Mouse (Mus musculus) brain, embryonic 18.5 days (tissue): ENCODE measurements around the gene Epx.
A peak's percentile ranks its signal among the peaks of the same experiment; 100 is the strongest.
"Not testable (repeated sequence)": the region's sequence is repeated elsewhere in the genome, so short reads cannot be mapped to it uniquely, and the experiment has no call there.

Source experiments
- DNase-seq: peaks from one replicate; pipeline ENCODE4 v3.0.0-alpha.2; 2012; ENCODE audit warnings: low read depth, low spot score

The Epx gene

DNA sequence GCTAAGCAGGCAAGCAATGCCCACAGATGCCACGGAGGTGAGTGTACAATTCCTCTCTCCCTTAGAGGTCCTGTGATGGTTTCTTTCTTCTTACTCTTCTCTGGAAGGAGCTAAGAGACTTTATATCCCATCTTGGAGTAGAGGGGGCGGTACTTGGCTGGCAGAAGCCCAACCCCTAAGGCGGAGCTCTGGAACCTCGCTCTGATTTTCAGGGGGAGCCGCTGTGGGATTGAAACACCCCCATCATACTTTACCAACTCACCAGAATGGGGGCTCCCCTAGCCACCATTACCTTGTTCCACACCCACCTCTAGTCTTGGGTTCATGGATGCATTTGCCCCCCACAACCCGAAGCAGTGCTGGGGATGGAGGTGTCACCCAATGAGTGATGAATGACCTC, at the start of gene Epx:
Epx (minus strand) TSS at position 101 of the 400 bp plus-strand sequence.
- no peak for DNase-seq

GRCm38 (mm10) chr11:87920966-87921365, 45.6 kb upstream of the Epx start, which contains the start of gene Olfr464:
Gene Olfr464 (minus strand): TSS chr11:87920967.
- DNase-seq = no peak

GRCm38 (mm10) chr11:87920301-87920700, 45.0 kb upstream of the Epx start:
- no peak for DNase-seq

- no peak for DNase-seq
Measured at GRCm38 (mm10) chr11:87916005-87916404, 40.7 kb upstream of the Epx start.

- DNase-seq = no peak
Measured at GRCm38 (mm10) chr11:87904331-87904730, 29.0 kb upstream of the Epx start.

GRCm38 (mm10) chr11:87897287-87897686, 22.0 kb upstream of the Epx start, which contains the start of gene Olfr463:
Gene Olfr463 (minus strand): TSS chr11:87897387.
- no peak for DNase-seq

GRCm38 (mm10) chr11:87892168-87892567, 16.8 kb upstream of the Epx start, which contains the start of gene Olfr462:
Gene Olfr462 (minus strand): TSS chr11:87892268.
- DNase-seq = no peak

DNA sequence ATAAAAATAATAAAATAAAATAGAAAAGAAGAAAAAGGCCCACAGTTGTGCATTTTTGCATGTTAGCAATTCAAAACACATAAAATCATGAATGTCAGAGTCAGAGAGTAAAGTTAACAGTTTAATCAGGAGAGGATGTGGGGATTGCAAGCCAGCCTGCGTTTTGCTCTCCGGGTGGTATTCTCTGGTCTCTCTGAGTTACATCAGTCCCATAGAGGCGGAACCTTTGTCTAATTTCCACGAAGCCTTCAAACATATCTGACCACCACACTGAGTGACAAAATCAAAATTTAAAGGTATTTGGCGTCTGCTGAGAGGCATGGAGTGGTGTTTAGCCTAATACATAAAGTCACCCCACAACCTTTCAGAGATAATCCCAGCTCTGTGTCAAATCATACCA, 9.5 kb upstream of the Epx start:
- no peak for DNase-seq

GRCm38 (mm10) chr11:87883493-87883892, 8.2 kb upstream of the Epx start:
- no peak for DNase-seq

DNA sequence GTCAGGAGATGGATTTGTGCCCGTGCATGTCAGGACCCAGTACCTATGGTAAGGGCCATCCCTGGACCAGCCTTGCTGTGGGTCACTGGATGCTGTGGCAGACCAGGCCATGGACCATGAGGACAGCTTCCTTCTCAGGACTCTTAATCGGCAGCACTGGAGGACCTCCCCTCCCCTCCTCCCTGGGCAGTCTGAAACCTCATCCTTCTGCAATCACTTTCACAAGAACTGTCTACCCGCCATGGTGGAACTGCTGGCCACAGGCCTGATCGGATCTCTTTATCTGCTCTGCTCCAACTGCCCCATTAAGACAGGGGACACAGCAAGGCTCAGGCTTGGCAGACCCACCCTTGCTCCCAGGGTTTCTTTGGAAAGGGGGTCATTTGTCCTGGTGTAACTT, 6.4 kb upstream of the Epx start:
- DNase-seq = no peak

- no peak for DNase-seq
Measured at GRCm38 (mm10) chr11:87879826-87880225, 4.5 kb upstream of the Epx start.

DNA sequence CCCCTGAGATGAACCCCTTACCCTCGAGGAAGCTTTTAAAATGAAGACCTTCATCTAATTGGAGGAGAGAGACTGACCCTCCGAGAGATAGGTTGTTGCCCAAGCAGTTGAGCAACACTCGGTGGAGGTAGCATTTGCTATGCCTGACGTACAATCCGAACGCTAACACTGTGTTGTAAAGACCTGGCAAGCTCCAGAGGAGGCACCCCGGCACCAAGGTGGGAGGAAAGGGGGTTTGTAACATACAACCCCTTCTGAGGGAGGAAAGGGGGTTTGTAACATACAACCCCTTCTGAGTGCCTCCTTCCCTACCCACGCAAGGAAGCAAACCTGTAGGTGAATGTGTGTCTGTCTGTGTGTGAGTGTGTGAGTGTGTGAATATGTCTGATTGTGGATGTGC, 3.6 kb downstream of the Epx start:
- DNase-seq = no peak

- no peak for DNase-seq
Measured at GRCm38 (mm10) chr11:87870096-87870495, 5.2 kb downstream of the Epx start.

GRCm38 (mm10) chr11:87866891-87867290, 8.4 kb downstream of the Epx start:
- DNase-seq = not testable (repeated sequence)

DNA sequence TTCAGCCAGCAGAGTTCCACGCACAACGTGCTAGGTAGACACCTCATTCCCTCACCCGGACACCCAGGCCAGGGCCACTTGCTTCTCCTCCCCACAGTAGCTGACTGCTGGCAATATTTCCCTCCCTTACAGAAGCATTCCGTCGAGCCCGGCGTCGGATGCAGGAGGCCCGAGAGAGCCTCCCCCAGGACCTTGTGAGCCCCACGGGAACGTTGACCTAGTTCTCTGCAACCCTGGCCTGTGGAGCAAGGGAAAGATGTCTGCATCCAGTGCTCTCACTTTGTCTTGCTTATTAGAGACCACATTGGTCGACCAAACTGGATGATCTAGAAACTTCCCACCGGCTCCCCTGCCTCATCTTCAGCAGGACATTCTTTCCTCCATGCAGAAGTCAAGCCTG, 12.5 kb downstream of the Epx start:
- no peak for DNase-seq

- DNase-seq = no peak
Measured at GRCm38 (mm10) chr11:87860426-87860825, 14.9 kb downstream of the Epx start.

- DNase-seq = no peak
Measured at GRCm38 (mm10) chr11:87859273-87859672, 16.1 kb downstream of the Epx start.

GRCm38 (mm10) chr11:87854550-87854949, 20.8 kb downstream of the Epx start:
- DNase-seq = no peak

- DNase-seq = no peak
Measured at GRCm38 (mm10) chr11:87853597-87853954, 21.8 kb downstream of the Epx start.

DNA sequence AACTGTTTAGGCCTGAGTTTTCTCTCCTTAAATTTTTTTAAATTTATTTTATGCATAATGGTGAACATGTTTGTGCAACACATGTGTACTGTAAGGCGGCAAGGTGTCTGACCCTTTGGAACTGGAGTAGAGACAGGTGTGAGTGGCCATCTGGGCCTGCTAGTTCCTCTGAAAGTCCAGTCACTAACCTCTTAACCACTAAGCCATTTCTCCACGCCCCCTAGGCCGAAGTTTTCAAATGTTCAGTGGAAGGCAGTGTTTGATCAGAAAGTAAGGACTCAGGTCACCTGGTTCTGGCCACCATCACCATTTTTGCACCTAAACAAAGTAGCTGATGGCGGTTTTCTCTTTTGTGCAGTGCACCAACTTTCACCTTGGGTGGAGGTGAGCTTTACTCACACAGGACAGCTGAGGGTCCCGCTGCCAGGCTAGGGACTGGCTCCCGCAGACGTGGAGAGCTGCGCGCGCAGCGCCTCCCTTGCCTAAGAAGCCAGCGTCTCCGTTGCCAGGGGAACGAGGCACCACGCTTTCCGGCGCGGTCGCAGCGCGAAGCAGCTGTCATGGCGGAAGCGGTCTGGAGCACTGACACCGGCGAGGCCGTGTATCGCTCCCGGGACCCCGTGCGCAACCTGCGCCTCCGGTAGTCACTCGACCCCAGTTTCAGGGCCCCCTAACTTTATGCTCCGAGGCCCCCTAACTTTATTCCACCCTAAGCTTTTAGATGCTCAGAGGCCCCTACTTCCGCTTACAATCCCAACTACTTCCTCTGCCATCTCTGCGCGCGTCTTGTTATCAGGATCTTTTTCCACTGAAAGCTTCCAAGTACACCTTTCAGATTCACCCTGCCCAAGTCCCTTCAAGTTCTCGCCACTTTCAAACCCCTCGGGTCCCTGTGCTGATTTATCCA, 22.4 kb downstream of the Epx start, which contains the start of gene Mks1:
Mks1 (plus strand) TSS at position 526 of the 907 bp plus-strand sequence.
- peak; percentile 82 for DNase-seq

DNA sequence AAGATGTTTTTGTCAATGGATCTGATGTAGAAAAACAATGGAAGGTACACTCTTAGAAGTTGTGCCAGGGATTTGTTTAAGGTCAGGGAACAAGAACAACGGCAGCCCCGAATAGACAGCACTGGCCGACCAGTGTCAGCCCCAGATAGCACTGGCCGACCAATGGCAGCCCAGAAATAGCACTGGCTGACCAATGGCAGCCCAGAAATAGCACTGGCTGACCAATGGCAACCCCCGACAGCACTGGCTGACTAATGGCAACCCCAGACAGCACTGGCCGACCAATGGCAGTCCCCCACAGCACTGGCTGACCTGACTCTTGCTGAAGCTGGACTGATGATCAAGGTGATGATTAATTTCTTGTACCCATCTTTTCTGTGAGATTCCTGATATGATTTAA, 27.5 kb downstream of the Epx start:
- DNase-seq = no peak

- no peak for DNase-seq
Measured at GRCm38 (mm10) chr11:87846968-87847600, 28.3 kb downstream of the Epx start.

- DNase-seq = no peak
Measured at GRCm38 (mm10) chr11:87841436-87841835, 33.9 kb downstream of the Epx start.
